Mouse (Mus musculus) 3T3-L1 (cell line): ENCODE measurements around the gene Trim13.

Source experiments
- DNase-seq: peaks from one replicate; pipeline ENCODE4 v3.0.0-alpha.2; 2015; ENCODE audit warnings: low read depth, low spot score

Gene Trim13

DNA sequence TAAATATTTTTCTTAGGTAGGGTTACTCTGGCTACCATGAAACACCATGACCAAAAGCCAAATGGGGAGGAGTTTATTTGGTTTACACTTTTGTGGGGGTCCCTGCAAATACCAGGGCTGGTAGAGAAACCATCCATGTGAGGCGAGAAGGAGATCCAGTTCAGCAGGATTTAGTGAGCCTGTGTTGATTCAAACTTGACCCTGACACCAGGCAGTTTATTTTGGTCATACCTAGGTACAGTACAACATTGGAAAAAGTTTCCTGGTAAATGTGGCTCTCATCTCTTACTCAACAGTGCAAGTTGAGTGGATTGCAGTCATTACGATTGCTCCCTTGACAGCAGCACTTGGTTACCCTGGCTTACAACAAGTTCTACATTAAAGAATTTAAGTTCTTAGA, 15.3 kb downstream of the Trim13 start:
- DNase-seq, result no peak

- DNase-seq, result no peak
Measured at GRCm38 (mm10) chr14:61620371-61620770, 22.3 kb downstream of the Trim13 start.

- DNase-seq, result no peak
Measured at GRCm38 (mm10) chr14:61635969-61636368, 37.9 kb downstream of the Trim13 start.

GRCm38 (mm10) chr14:61642668-61643067, 44.6 kb downstream of the Trim13 start:
- DNase-seq, result no peak

DNA sequence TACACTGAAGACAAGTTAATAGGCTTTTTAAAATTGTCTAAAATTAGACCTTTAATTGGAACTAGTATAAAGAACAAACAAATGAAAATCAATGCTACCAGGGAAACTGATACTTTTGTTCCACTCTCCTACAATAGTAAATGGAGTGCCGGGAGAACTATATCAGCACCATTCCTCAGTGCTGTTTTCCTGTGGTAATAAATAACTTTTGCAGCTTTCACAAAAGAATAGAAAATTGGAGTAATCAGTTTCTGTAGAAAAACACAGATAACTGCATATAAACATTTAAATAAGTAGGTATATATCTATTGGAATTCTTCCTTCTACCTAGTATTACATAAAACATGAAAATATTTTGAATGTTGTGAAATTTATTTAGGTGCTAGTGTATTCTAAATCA, 47.5 kb downstream of the Trim13 start:
- DNase-seq, result peak; percentile 26

- DNase-seq, result peak; percentile 72
Measured at GRCm38 (mm10) chr14:61647182-61647880, 49.3 kb downstream of the Trim13 start.

DNA sequence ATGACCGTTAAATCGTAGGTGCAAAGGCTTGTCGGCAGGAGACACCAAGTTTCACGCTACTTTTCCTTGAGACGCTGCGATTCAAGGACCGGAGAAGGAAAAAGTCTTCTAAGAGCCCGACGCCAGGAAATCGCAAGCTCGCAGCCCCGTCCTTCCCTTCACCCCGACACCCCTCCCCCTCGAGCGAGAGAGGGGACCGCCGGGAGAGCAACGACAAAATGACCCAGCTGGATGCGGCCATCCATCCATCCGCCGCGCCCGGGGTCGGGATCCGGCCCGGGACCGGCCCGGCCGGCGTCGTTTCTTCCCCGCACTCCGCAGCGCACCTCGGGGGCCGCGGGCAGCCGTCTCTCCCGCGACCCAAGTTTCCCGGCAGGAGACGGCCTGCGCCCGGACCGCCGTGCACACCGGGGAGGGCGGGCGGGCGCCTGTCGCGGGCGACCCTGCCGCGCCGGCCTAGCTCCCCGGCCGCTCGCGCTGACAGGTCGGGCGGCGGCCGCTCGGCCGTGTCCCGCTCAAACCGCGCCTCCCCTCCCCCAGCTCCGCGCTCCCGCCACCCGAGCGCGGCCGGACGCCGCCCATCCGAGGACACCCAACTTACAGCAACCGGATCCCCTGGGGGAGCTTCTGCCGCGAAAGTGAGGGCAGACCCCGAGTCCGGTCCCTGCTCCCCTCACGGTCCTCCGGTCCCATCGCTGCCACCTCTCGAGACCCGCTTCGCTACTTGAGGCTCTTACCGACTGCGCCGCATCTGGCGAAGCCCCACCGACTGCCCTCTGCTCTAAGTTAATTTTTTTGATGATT, 50.0 kb downstream of the Trim13 start:
- no peak for DNase-seq

DNA sequence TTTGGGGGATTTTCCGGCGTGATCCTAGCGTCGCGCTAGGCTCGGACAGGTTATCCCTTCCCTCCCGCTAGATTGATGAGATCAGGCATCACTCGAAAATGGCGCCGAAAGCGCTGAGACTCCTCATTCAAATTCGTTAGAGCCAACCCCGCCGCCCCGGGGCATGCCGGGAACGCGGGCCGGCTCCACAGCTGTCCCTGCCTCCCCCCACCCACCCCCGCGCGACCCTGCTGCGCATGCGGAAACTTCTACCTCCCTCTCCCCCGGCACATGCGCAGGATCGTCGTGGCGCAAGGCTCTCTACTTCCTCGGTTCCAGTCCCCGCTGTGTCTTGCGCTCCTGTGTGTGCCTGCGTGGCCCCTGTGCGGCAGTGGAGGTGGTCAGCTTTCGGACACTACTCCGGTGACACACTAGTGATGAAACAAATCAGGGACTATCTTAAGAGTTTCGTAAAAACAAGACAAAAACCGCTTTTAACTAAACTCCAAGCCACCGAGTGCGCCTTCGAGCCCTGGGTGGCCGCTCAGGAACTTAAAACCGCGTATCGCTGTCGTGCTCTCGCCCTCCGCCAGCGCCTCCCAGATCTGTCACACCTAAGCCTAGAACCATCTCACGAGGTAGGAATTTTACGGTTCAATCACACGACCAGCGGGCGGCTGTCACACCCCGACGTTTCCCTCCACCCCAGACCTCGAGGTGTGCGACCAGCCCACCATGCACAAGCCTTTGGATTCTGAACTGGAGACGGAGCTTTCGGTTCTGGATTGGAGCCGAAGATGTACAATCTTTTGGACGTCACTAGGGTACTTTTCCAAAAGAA, 50.8 kb downstream of the Trim13 start:
- DNase-seq, result peak; percentile 97

- DNase-seq, result peak; percentile 81
Measured at GRCm38 (mm10) chr14:61650291-61650960, 52.4 kb downstream of the Trim13 start.
